Mouse (Mus musculus) CD4-positive, CD25-positive, alpha-beta regulatory T cell (primary cell): ENCODE measurements around the gene Disp3. TPM values are rescaled to one million over a fixed set of nuclear protein-coding genes. Genes with fewer than 3 reads are reported as not detected.

Source experiments
- polyA plus RNA-seq: library from polyadenylated mRNA; unstranded; fragments of 100-300 nt; shearing (Covaris generic); gene quantifications from one replicate; pipeline ENCODE4 v1.2.1, GENCODE M21; 2017

Gene Disp3
- not detected for polyA plus RNA-seq

GRCm38 (mm10) chr4:148287476-148288054 lies at the start of gene Disp3:
Gene Disp3, minus strand, starts transcription at chr4:148287965.

Other genes with a start within 250 kb of the Disp3 start
- 7.3 TPM for gene Clcn6, start 249.1 kb downstream of the Disp3 start, polyA plus RNA-seq
- 15.8 TPM for gene Mthfr, start 248.9 kb downstream of the Disp3 start, polyA plus RNA-seq
- 18.2 TPM for gene Agtrap, start 199.9 kb downstream of the Disp3 start, polyA plus RNA-seq
- 44.4 TPM for gene Mad2l2, start 157.6 kb downstream of the Disp3 start, polyA plus RNA-seq
- gene Draxin, start 157.3 kb downstream of the Disp3 start, polyA plus RNA-seq = not detected
- 52.5 TPM for gene Fbxo6, start 135.8 kb downstream of the Disp3 start, polyA plus RNA-seq
- 2.7 TPM for gene Fbxo44, start 127.5 kb downstream of the Disp3 start, polyA plus RNA-seq
- gene Fbxo2, start 127.3 kb downstream of the Disp3 start, polyA plus RNA-seq = not detected
- 17.5 TPM for gene Ubiad1, start 156.8 kb upstream of the Disp3 start, polyA plus RNA-seq
- gene Mtor, start 160.6 kb upstream of the Disp3 start, polyA plus RNA-seq = 19.2 TPM
- gene Angptl7, start 212.5 kb upstream of the Disp3 start, polyA plus RNA-seq = 0.26 TPM